Mouse (Mus musculus): ENCODE results near the gene Ceacam18. TPM values are rescaled to one million over a fixed set of nuclear protein-coding genes. Genes with fewer than 3 reads are reported as not detected.
"Not testable (repeated sequence)": the region's sequence is repeated elsewhere in the genome, so short reads cannot be mapped to it uniquely, and the experiment has no call there.

Gene Ceacam18
- polyA plus RNA-seq, 1 experiment from 2014 or later, result 0.15 TPM

DNA sequence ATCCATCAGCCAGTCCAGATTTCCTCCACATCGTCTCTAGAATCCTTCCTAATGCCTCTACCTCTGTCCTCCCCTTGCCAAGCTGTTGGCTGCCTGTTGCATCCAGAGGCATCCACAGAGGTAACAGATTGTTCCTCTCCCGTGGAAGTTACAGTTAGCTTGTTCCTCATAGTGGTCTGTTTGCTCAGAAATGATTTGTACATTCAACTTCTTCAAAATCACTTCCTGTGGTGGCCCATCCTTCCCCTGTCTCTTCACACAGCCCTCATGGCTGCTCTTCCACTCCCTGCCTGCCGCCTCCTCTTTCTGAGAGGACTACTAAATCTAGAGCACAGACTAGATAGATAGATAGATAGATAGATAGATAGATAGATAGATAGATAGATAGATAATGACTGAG is 20.0 kb downstream of the Ceacam18 start:
- Histone ChIP-seq H3K9ac (ENCODE audit: low read depth, low read length) (no peak overlapping the region), H3K9me3 (replicated peaks; ENCODE audit: control insufficient read depth, low read length) (no peaks in the 10 kb centered on the region), H3K27me3 (ENCODE audit: control insufficient read depth, insufficient read depth, low read depth, low read length) (no peaks in the 10 kb centered on the region), H3K27ac (ENCODE audit: low read length) (no peak overlapping the region), H3K4me1 (ENCODE audit: control insufficient read depth, low read depth, low read length) (no peaks in the 10 kb centered on the region), H3K4me2 (ENCODE audit: low read depth, low read length) (no peak overlapping the region), H3K36me3 (ENCODE audit: control insufficient read depth, insufficient read depth) (no peaks in the 10 kb centered on the region), H3K4me3 (ENCODE audit: low read depth, low read length) (no peak overlapping the region)
- WGBS (ENCODE audit: insufficient replicate concordance), result 20% methylated on average over 3 of the region's 3 CpGs
- ATAC-seq (ENCODE audit: low read depth), result 0 out of 2 replicates have a peak, but pooled peaks have one; percentile 9

DNA sequence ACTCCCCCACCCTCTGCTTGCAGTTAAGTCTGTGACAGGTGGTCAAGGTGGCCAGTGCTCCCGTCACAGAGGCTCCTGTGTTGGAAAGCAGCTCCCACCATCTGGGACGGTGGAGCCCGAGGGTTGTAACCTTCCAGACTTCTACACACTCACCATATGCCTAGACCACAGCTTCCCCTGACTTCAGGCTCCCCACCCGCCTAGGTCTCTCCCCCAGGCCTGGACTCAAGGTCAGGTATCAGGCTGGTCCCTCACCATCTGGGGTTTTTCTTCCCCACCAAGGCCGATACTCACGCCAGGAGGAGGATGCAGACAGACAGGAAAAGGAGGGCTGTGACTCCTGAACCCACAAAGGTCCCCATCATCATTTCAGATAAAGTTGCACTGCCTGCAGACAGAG is 21.7 kb downstream of the Ceacam18 start:
- Histone ChIP-seq H3K36me3 (ENCODE audit: control insufficient read depth, insufficient read depth) (no peaks in the 10 kb centered on the region), H3K9me3 (replicated peaks; ENCODE audit: control insufficient read depth, low read length) (no peaks in the 10 kb centered on the region), H3K27ac (ENCODE audit: low read length) (no peak overlapping the region), H3K27me3 (ENCODE audit: control insufficient read depth, insufficient read depth, low read depth, low read length) (no peaks in the 10 kb centered on the region), H3K4me2 (ENCODE audit: low read depth, low read length) (0 out of 2 replicates have a peak overlapping the region, but pooled peaks have one; percentile 24), H3K9ac (ENCODE audit: low read depth, low read length) (no peak overlapping the region), H3K4me1 (ENCODE audit: control insufficient read depth, low read depth, low read length) (no peaks in the 10 kb centered on the region), H3K4me3 (ENCODE audit: low read depth, low read length) (peak overlapping the region; percentile 2; the same call in 1 of the 2 replicates)
- WGBS (ENCODE audit: insufficient replicate concordance), result 15% methylated on average over 6 of the region's 6 CpGs
- no peak for ATAC-seq (ENCODE audit: low read depth)

DNA sequence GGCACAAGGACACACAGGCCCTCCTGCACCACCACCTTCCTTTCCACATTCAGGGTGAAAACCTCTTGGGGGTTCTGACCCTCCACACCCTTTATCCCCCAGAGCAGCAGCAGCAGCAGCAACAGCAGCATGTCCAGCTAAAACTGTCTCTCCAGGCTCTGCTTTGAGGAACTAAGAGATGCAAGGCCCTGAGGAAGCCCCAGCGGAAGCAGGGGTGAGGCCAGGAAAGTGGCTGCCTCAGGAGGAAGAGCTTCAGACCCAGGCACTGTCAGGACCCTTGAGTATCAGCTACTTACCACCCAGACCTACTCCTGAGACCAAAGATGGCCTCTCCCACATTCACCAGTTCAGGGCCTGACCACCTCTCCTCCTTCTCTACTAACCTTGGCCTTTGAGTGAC is 25.5 kb downstream of the Ceacam18 start, which contains the start of gene Siglece:
Gene Siglece (minus strand): TSS at position 160 of the 400 bp plus-strand sequence.
- Histone ChIP-seq H3K4me2 (ENCODE audit: low read depth, low read length) (peak within 1 kb of the TSS; percentile 16; the same call in 1 of the 2 replicates), H3K4me1 (ENCODE audit: control insufficient read depth, low read depth, low read length) (no peaks in the 10 kb centered on the region), H3K9me3 (replicated peaks; ENCODE audit: control insufficient read depth, low read length) (no peaks in the 10 kb centered on the region), H3K36me3 (ENCODE audit: control insufficient read depth, insufficient read depth) (no peaks in the 10 kb centered on the region), H3K27ac (ENCODE audit: low read length) (peak within 1 kb of the TSS; percentile 14; the same call in 1 of the 2 replicates), H3K4me3 (ENCODE audit: low read depth, low read length) (peak within 1 kb of the TSS; percentile 31), H3K27me3 (ENCODE audit: control insufficient read depth, insufficient read depth, low read depth, low read length) (no peaks in the 10 kb centered on the region), H3K9ac (ENCODE audit: low read depth, low read length) (no peak within 1 kb of the TSS)
- ATAC-seq (ENCODE audit: low read depth), result no peak
- 17% methylated on average over 1 of the region's 1 CpGs for WGBS (ENCODE audit: insufficient replicate concordance)

DNA sequence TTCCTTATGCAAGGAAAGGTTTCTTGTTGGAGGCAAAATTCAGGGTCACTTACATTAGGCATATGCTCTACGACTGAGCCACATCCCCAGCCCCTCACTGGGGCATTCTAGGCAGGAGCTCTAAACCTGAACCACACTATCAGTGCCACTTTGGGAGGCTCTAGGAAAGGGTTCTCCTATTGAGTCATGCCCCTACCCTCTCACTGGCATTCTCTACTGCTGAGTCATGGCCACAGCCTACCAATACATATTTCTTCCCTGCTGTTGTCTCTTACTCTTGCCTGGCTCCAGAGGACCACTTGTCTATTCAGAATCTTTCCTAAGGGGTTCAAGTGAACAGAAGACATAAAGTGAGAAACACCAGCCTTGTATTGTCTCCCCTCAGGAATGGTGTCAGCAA is 28.3 kb downstream of the Ceacam18 start:
- H3K27ac ChIP-seq (ENCODE audit: low read length), result no peak overlapping the region
- WGBS (ENCODE audit: insufficient replicate concordance), result 93% methylated on average over 1 of the region's 1 CpGs
- no peak for ATAC-seq (ENCODE audit: low read depth)
- no peaks in the 10 kb centered on the region for H3K27me3 ChIP-seq (ENCODE audit: control insufficient read depth, insufficient read depth, low read depth, low read length)
- no peak overlapping the region for H3K4me3 ChIP-seq (ENCODE audit: low read depth, low read length)
- H3K4me2 ChIP-seq (ENCODE audit: low read depth, low read length), result no peak overlapping the region
- no peaks in the 10 kb centered on the region for H3K36me3 ChIP-seq (ENCODE audit: control insufficient read depth, insufficient read depth)
- H3K9me3 ChIP-seq (replicated peaks; ENCODE audit: control insufficient read depth, low read length), result no peaks in the 10 kb centered on the region
- H3K9ac ChIP-seq (ENCODE audit: low read depth, low read length), result no peak overlapping the region
- no peaks in the 10 kb centered on the region for H3K4me1 ChIP-seq (ENCODE audit: control insufficient read depth, low read depth, low read length)

DNA sequence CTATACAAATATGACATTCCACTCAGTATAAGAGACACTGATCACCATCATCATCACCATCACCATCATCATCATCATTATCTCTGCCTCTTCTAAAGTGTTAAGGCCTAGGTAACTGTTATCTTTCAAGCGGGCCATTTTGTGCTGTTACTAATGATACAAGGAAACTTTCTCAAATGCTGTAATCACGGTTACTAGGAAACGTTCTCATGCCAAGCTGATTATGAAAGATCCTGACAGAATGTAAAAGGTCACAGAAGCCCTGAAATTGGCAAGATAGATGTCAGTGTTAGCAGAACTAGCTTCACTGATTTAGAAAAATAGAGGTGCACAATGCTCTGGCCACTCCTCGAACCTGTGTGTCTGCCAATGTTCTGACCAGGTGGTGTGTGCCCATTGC is 32.7 kb downstream of the Ceacam18 start:
- not testable (repeated sequence) for H3K36me3 ChIP-seq (ENCODE audit: control insufficient read depth, insufficient read depth); H3K27me3 ChIP-seq (ENCODE audit: control insufficient read depth, insufficient read depth, low read depth, low read length); H3K4me1 ChIP-seq (ENCODE audit: control insufficient read depth, low read depth, low read length); H3K9me3 ChIP-seq (replicated peaks; ENCODE audit: control insufficient read depth, low read length); H3K4me3 ChIP-seq (ENCODE audit: low read depth, low read length); ATAC-seq (ENCODE audit: low read depth); H3K27ac ChIP-seq (ENCODE audit: low read length); H3K4me2 ChIP-seq (ENCODE audit: low read depth, low read length); H3K9ac ChIP-seq (ENCODE audit: low read depth, low read length)
- 64% methylated on average over 4 of the region's 4 CpGs for WGBS (ENCODE audit: insufficient replicate concordance)

DNA sequence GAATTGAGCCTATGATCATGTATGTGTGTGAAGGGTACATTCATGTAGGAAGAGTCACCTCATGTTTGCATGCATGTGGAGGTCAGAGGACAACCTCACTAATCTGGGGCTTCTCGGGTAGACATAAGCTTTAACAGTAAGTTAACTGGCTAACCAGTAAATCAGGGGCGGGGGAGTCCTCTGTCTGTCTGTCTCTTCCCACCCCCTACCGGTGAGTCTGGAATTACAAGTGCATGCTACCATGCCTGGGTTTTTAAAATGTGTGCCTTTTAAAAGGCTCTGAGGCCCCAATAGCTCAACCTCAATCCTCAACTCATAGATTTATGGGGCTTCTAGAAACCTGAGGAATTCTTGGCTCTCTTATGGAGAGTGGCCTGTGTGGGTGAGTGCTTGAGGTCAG is 34.1 kb downstream of the Ceacam18 start:
- WGBS (ENCODE audit: insufficient replicate concordance), result 21% methylated on average over 3 of the region's 3 CpGs
- H3K9ac ChIP-seq (ENCODE audit: low read depth, low read length), result no peak overlapping the region
- ATAC-seq (ENCODE audit: low read depth), result no peak
- H3K9me3 ChIP-seq (replicated peaks; ENCODE audit: control insufficient read depth, low read length), result no peaks in the 10 kb centered on the region
- no peak overlapping the region for H3K4me3 ChIP-seq (ENCODE audit: low read depth, low read length)
- peaks cover 7% of the 10 kb centered on the region for H3K4me1 ChIP-seq (ENCODE audit: control insufficient read depth, low read depth, low read length)
- H3K4me2 ChIP-seq (ENCODE audit: low read depth, low read length), result no peak overlapping the region
- no peaks in the 10 kb centered on the region for H3K36me3 ChIP-seq (ENCODE audit: control insufficient read depth, insufficient read depth)
- no peaks in the 10 kb centered on the region for H3K27me3 ChIP-seq (ENCODE audit: control insufficient read depth, insufficient read depth, low read depth, low read length)
- H3K27ac ChIP-seq (ENCODE audit: low read length), result no peak overlapping the region

DNA sequence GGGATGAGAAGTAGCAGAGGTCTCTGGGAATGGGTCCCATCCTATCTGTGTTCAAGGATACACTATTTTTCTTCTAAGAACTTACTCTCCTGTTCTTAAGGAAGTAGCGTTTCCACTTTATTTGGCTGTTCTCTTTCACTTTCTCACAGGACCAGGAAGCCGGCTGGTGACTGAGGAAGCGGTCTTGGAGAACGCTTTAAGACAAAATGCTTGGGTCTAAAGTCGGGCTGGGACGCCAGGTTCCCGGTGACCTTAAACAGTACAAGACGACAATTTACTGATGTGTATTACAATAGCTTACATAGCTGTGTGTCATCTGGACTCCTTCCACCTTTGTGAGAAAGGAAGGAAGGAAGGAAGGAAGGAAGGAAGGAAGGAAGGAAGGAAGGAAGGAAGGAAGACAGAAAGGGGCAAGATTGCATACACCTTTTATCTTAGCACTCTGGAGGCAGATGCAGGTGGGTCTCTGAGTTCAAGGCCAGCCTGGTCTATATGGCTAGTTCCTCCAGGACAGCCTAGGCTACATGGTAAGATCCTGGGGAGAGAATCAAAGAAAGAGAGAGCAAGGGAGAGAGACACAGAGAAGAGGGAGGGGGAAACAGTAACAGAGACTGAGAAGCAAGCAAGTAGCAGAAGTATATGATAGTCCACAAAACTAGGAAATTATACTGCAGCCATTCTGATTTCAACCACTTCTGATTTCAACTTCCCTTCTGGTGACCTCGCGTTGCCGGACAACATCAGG is 36.7 kb downstream of the Ceacam18 start:
- H3K9ac ChIP-seq (ENCODE audit: low read depth, low read length), result peak overlapping the region; percentile 52
- H3K4me3 ChIP-seq (ENCODE audit: low read depth, low read length), result peak overlapping the region; percentile 76
- H3K27ac ChIP-seq (ENCODE audit: low read length), result 0 out of 2 replicates have a peak overlapping the region, but pooled peaks have one; percentile 5
- H3K27me3 ChIP-seq (ENCODE audit: control insufficient read depth, insufficient read depth, low read depth, low read length), result no peaks in the 10 kb centered on the region
- peak; percentile 2; the same call in 1 of the 2 replicates for ATAC-seq (ENCODE audit: low read depth)
- peak overlapping the region; percentile 70 for H3K4me2 ChIP-seq (ENCODE audit: low read depth, low read length)
- 57% methylated on average over 11 of the region's 11 CpGs for WGBS (ENCODE audit: insufficient replicate concordance)
- no peaks in the 10 kb centered on the region for H3K9me3 ChIP-seq (replicated peaks; ENCODE audit: control insufficient read depth, low read length)
- H3K4me1 ChIP-seq (ENCODE audit: control insufficient read depth, low read depth, low read length), result peaks cover 7% of the 10 kb centered on the region
- H3K36me3 ChIP-seq (ENCODE audit: control insufficient read depth, insufficient read depth), result peaks cover 2% of the 10 kb centered on the region; the same call in 1 of the 2 replicates

DNA sequence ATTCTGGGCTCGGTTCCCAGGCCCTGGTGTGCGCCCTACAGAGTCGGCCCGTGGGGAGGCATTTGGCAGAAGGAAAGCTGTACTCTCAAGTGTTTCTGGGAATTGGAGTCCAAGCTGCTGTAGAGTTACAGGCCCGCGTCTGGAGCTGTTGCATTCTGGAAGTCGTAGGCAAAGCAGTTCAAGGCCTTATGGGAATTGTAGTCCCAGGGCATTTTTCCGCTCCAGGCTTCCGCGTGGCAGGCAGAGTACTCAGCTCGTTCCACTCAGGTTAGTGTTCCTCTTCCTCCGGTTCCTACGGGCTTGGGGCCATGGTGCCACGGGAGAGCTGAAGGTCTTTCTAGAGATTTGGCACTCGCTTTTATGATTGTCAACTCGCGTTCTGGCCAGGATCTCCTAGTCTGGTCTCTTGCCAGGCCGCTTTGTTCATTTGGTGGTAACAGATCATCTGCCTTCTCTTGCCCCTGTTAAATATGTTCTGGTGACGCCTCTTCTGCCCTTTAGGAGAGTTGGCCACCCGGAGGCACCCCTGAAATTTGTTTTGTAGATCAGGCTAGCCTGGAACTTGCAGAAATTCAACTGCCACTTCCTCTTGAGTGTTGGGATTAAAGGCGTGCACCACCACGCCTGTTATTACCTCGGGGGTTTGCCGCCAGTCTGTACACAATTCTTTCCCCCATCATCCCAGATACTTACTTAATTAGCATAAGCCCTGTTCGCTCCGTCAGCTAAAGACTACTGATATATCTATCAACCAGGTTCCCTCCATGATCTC is 37.5 kb downstream of the Ceacam18 start, which contains the start of gene Ctu1:
Gene Ctu1 (plus strand): TSS at position 208 of the 772 bp plus-strand sequence.
- 0% methylated on average over 26 of the region's 26 CpGs for WGBS (ENCODE audit: insufficient replicate concordance)

More for the DNA sequence above, 37.5 kb downstream of the Ceacam18 start, which contains the start of gene Ctu1:
- Histone ChIP-seq H3K4me1 (ENCODE audit: control insufficient read depth, low read depth, low read length) (peaks cover 7% of the 10 kb centered on the region), H3K4me2 (ENCODE audit: low read depth, low read length) (peak within 1 kb of the TSS; percentile 70), H3K27ac (ENCODE audit: low read length) (peak within 1 kb of the TSS; percentile 22; the same call in 1 of the 2 replicates), H3K9me3 (replicated peaks; ENCODE audit: control insufficient read depth, low read length) (no peaks in the 10 kb centered on the region), H3K9ac (ENCODE audit: low read depth, low read length) (peak within 1 kb of the TSS; percentile 72), H3K4me3 (ENCODE audit: low read depth, low read length) (peak within 1 kb of the TSS; percentile 76), H3K27me3 (ENCODE audit: control insufficient read depth, insufficient read depth, low read depth, low read length) (no peaks in the 10 kb centered on the region), H3K36me3 (ENCODE audit: control insufficient read depth, insufficient read depth) (peaks cover 8% of the 10 kb centered on the region)
- peak; percentile 95 for ATAC-seq (ENCODE audit: low read depth)

All from liver, embryonic 16.5 days (tissue).